Mouse (Mus musculus): Measurements from ENCODE around the gene Afap1l2. TPM values are rescaled to one million over a fixed set of nuclear protein-coding genes. Genes with fewer than 3 reads are reported as not detected.

Afap1l2 gene
- polyA plus RNA-seq, 1 experiment from 2014 or later = 2.7 TPM

GRCm38 (mm10) chr19:56963876-56964275 lies 44.2 kb downstream of the Afap1l2 start:
- Histone ChIP-seq H3K4me2 (no peak overlapping the region), H3K27me3 (no peaks in the 10 kb centered on the region), H3K27ac (no peak overlapping the region), H3K4me3 (no peak overlapping the region), H3K4me1 (no peaks in the 10 kb centered on the region), H3K9me3 (replicated peaks) (no peaks in the 10 kb centered on the region), H3K36me3 (ENCODE audit: poor library complexity, severe bottlenecking) (no peaks in the 10 kb centered on the region), H3K9ac (no peak overlapping the region)
- WGBS = 65% methylated on average over 5 of the region's 5 CpGs
- ATAC-seq = no peak

GRCm38 (mm10) chr19:56959601-56960000 lies 48.4 kb downstream of the Afap1l2 start:
- H3K9me3 ChIP-seq (replicated peaks) = no peaks in the 10 kb centered on the region
- WGBS = 80% methylated on average over 3 of the region's 3 CpGs
- H3K9ac ChIP-seq = no peak overlapping the region
- ATAC-seq = no peak
- H3K27me3 ChIP-seq = no peaks in the 10 kb centered on the region
- no peak overlapping the region for H3K27ac ChIP-seq
- H3K4me2 ChIP-seq = no peak overlapping the region
- H3K36me3 ChIP-seq (ENCODE audit: poor library complexity, severe bottlenecking) = no peaks in the 10 kb centered on the region
- no peaks in the 10 kb centered on the region for H3K4me1 ChIP-seq
- H3K4me3 ChIP-seq = no peak overlapping the region

GRCm38 (mm10) chr19:56959057-56959456 lies 49.0 kb downstream of the Afap1l2 start:
- H3K27ac ChIP-seq = no peak overlapping the region

GRCm38 (mm10) chr19:56958582-56959021 lies 49.4 kb downstream of the Afap1l2 start:
- ATAC-seq = no peak

More at GRCm38 (mm10) chr19:56959057-56959456, 49.0 kb downstream of the Afap1l2 start:
- no peak for ATAC-seq
- Histone ChIP-seq H3K9ac (no peak overlapping the region), H3K27me3 (no peaks in the 10 kb centered on the region), H3K4me1 (no peaks in the 10 kb centered on the region), H3K4me2 (no peak overlapping the region), H3K4me3 (no peak overlapping the region), H3K36me3 (ENCODE audit: poor library complexity, severe bottlenecking) (no peaks in the 10 kb centered on the region), H3K9me3 (replicated peaks) (no peaks in the 10 kb centered on the region)
- WGBS = 88% methylated on average over 2 of the region's 2 CpGs

GRCm38 (mm10) chr19:56958011-56958410 lies 50.0 kb downstream of the Afap1l2 start:
- Histone ChIP-seq H3K9me3 (replicated peaks) (no peaks in the 10 kb centered on the region), H3K4me3 (no peak overlapping the region), H3K4me1 (no peaks in the 10 kb centered on the region), H3K4me2 (no peak overlapping the region), H3K9ac (no peak overlapping the region), H3K27ac (no peak overlapping the region), H3K36me3 (ENCODE audit: poor library complexity, severe bottlenecking) (no peaks in the 10 kb centered on the region), H3K27me3 (no peaks in the 10 kb centered on the region)
- WGBS = 90% methylated on average over 4 of the region's 4 CpGs
- ATAC-seq = no peak

More at GRCm38 (mm10) chr19:56958582-56959021, 49.4 kb downstream of the Afap1l2 start:
- no peak overlapping the region for H3K4me2 ChIP-seq
- 71% methylated on average over 6 of the region's 6 CpGs for WGBS
- H3K9me3 ChIP-seq (replicated peaks) = no peaks in the 10 kb centered on the region
- no peaks in the 10 kb centered on the region for H3K27me3 ChIP-seq
- H3K4me1 ChIP-seq = no peaks in the 10 kb centered on the region
- H3K36me3 ChIP-seq (ENCODE audit: poor library complexity, severe bottlenecking) = no peaks in the 10 kb centered on the region
- no peak overlapping the region for H3K9ac ChIP-seq
- H3K4me3 ChIP-seq = no peak overlapping the region
- H3K27ac ChIP-seq = no peak overlapping the region

- Histone ChIP-seq H3K4me1 (no peaks in the 10 kb centered on the region), H3K36me3 (ENCODE audit: poor library complexity, severe bottlenecking) (no peaks in the 10 kb centered on the region), H3K9me3 (replicated peaks) (no peaks in the 10 kb centered on the region), H3K4me3 (no peak overlapping the region), H3K9ac (no peak overlapping the region), H3K27ac (no peak overlapping the region), H3K4me2 (no peak overlapping the region), H3K27me3 (no peaks in the 10 kb centered on the region)
- no peak for ATAC-seq
- 84% methylated on average over 20 of the region's 20 CpGs for WGBS
Measured at GRCm38 (mm10) chr19:56955568-56956513, 52.2 kb downstream of the Afap1l2 start.

- 94% methylated on average over 13 of the region's 13 CpGs for WGBS
Measured at GRCm38 (mm10) chr19:56954857-56955256, 53.2 kb downstream of the Afap1l2 start.

DNA sequence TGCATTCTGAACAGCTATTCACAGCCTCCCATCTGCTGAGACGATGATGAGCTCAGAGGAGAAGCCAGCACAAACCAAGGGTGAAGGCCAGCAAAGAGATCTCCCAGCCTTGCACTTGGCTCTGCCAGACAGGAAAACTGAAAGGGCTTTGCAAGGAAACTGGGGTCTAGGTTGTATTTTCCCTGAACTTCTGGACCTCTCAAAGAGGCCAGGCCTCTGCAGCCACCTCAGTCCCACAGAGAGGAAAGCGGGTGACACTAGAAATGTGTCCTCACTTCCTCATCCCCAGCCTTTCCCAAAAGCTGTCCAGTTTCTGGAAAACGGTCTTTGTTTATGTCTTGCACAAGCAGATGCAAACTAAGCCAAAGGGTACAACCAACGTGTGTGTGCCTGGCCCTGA lies 54.2 kb downstream of the Afap1l2 start:
- H3K9me3 ChIP-seq (replicated peaks) = no peaks in the 10 kb centered on the region
- H3K9ac ChIP-seq = no peak overlapping the region
- WGBS = 83% methylated on average over 4 of the region's 4 CpGs
- ATAC-seq = no peak
- no peaks in the 10 kb centered on the region for H3K27me3 ChIP-seq
- no peak overlapping the region for H3K4me2 ChIP-seq
- no peaks in the 10 kb centered on the region for H3K36me3 ChIP-seq (ENCODE audit: poor library complexity, severe bottlenecking)
- no peak overlapping the region for H3K27ac ChIP-seq
- no peak overlapping the region for H3K4me3 ChIP-seq
- no peaks in the 10 kb centered on the region for H3K4me1 ChIP-seq

More at GRCm38 (mm10) chr19:56954857-56955256, 53.2 kb downstream of the Afap1l2 start:
- Histone ChIP-seq H3K9ac (no peak overlapping the region), H3K27ac (no peak overlapping the region), H3K9me3 (replicated peaks) (no peaks in the 10 kb centered on the region), H3K27me3 (no peaks in the 10 kb centered on the region), H3K4me3 (no peak overlapping the region), H3K4me1 (no peaks in the 10 kb centered on the region), H3K4me2 (no peak overlapping the region), H3K36me3 (ENCODE audit: poor library complexity, severe bottlenecking) (no peaks in the 10 kb centered on the region)
- ATAC-seq = no peak

DNA sequence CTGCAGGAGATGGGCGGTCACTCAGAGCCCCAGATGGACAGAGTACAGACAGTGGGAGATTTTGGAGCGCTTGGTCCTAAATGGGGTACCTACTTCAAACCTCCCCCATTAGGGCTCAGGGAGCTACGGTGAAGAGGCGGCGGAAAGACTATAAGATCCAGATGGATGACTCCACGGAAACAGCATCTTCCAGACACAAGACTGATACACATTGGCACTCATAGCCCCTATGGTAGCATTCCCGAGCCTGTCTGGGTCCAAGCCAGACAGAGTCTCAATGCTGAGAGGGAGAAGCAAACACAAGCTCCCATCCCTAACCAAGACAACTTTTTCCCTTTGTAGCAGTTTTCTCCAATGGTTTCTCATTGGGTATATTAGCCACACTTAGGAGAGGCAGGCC lies 57.2 kb downstream of the Afap1l2 start:
- Histone ChIP-seq H3K27ac (no peak overlapping the region), H3K4me1 (no peaks in the 10 kb centered on the region), H3K9ac (no peak overlapping the region), H3K4me2 (no peak overlapping the region), H3K27me3 (no peaks in the 10 kb centered on the region), H3K4me3 (no peak overlapping the region), H3K36me3 (ENCODE audit: poor library complexity, severe bottlenecking) (no peaks in the 10 kb centered on the region), H3K9me3 (replicated peaks) (no peaks in the 10 kb centered on the region)
- no peak for ATAC-seq
- 81% methylated on average over 7 of the region's 7 CpGs for WGBS

DNA sequence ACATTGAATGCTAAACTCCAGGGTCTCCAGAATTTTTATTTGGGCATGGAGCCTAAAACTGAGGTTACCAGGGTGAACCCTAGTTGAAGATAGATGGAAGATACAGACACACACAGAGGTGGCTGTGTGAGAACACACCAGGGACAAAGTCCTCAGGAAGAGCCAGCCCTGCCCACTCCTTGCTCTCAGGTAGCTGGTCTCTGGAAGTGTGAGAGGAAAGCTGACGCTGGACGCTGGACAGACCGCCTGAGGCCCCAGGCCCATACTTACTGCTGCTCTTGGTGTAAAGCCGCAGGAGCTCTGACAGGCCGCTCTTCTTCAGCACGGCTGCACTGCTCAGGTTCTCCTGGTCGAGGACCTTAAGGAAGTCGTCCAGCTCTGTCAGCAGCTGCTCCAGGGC lies 58.2 kb downstream of the Afap1l2 start:
- ATAC-seq = no peak
- H3K4me1 ChIP-seq = no peaks in the 10 kb centered on the region
- no peak overlapping the region for H3K27ac ChIP-seq
- H3K36me3 ChIP-seq (ENCODE audit: poor library complexity, severe bottlenecking) = no peaks in the 10 kb centered on the region
- H3K4me3 ChIP-seq = no peak overlapping the region
- no peak overlapping the region for H3K9ac ChIP-seq
- no peaks in the 10 kb centered on the region for H3K27me3 ChIP-seq
- WGBS = 87% methylated on average over 8 of the region's 8 CpGs
- no peaks in the 10 kb centered on the region for H3K9me3 ChIP-seq (replicated peaks)
- H3K4me2 ChIP-seq = no peak overlapping the region

DNA sequence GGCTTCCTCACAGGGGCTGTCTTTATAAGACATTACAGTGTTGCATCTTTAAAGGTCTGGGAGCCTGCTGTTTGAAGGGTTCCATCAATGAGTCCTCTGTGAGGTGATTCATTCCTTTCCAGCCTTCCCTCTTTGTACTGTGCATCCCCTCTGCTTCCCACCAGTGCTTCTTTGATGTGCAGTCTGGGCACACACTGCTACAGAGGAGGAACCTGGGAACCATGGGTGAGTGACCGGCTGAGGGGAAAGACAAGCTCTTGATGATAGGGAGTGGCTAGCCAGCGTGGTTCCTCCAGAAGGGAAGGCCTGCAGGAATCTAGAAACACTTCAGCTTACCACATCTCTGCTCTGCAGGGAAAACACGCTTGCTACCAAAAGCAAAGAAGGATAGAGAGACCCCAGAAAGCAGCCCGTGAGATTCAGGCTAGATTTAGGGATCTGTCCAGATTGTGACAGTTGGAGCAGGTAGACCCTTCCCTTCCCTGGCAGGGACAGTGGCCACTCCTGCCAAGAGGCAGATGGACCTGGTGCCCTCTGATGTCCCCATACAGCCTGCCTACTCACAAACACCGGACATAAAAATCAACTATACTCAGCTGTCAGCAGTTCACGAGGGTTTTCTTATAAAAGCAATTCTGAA lies 59.9 kb downstream of the Afap1l2 start:
- Histone ChIP-seq H3K4me3 (no peak overlapping the region), H3K36me3 (ENCODE audit: poor library complexity, severe bottlenecking) (no peaks in the 10 kb centered on the region), H3K9me3 (replicated peaks) (no peaks in the 10 kb centered on the region), H3K27me3 (no peaks in the 10 kb centered on the region), H3K27ac (no peak overlapping the region), H3K9ac (no peak overlapping the region), H3K4me2 (no peak overlapping the region), H3K4me1 (no peaks in the 10 kb centered on the region)
- WGBS = 64% methylated on average over 6 of the region's 6 CpGs
- ATAC-seq = no peak

- Histone ChIP-seq H3K36me3 (ENCODE audit: poor library complexity, severe bottlenecking) (no peaks in the 10 kb centered on the region), H3K4me2 (no peak overlapping the region), H3K27ac (no peak overlapping the region), H3K27me3 (no peaks in the 10 kb centered on the region), H3K4me3 (no peak overlapping the region), H3K9me3 (replicated peaks) (no peaks in the 10 kb centered on the region), H3K9ac (no peak overlapping the region), H3K4me1 (no peaks in the 10 kb centered on the region)
- no peak for ATAC-seq
- 88% methylated on average over 3 of the region's 3 CpGs for WGBS
Measured at GRCm38 (mm10) chr19:56946727-56947126, 61.3 kb downstream of the Afap1l2 start.
